Mouse (Mus musculus) kidney, adult 2 months (tissue): ENCODE data around the gene Dnah8. TPM values are rescaled to one million over a fixed set of nuclear protein-coding genes. Genes with fewer than 3 reads are reported as not detected.

Experiments
- DNase-seq: peaks from one replicate; pipeline ENCODE4 v3.0.0; 2021
- H3K27ac ChIP-seq: fragments of 200-500 bp; 2 replicates; pipeline ENCODE4 v1.5.1; 2012; ENCODE audit warnings: low read depth, low read length, control low read depth, inconsistent platforms; ENCODE audit not compliant: insufficient read depth
- H3K27me3 ChIP-seq: fragments of 200-500 bp; replicated peaks from 2 replicates; pipeline ENCODE4 v1.6.1; 2012; ENCODE audit warnings: mild to moderate bottlenecking, moderate library complexity, low read length, inconsistent platforms; ENCODE audit not compliant: control insufficient read depth, insufficient read depth
- H3K36me3 ChIP-seq: fragments of 200-500 bp; 2 replicates; pipeline ENCODE4 v1.6.1; 2012; ENCODE audit warnings: mild to moderate bottlenecking, moderate library complexity, low read length, inconsistent platforms; ENCODE audit not compliant: control insufficient read depth, insufficient read depth
- H3K4me1 ChIP-seq: fragments of 200-500 bp; 2 replicates; pipeline ENCODE4 v1.6.1; 2011; ENCODE audit warnings: low read length; ENCODE audit not compliant: control insufficient read depth, insufficient read depth
- H3K4me3 ChIP-seq: fragments of 200-500 bp; 2 replicates; pipeline ENCODE4 v1.5.1; 2011; ENCODE audit warnings: mild to moderate bottlenecking, low read depth, low read length, control low read depth; ENCODE audit not compliant: insufficient read depth
- CTCF ChIP-seq: fragments of 200-500 bp; conservative IDR thresholded peaks from 2 replicates; pipeline ENCODE4 v1.5.1; 2011; ENCODE audit warnings: low read depth, mild to moderate bottlenecking, control low read depth, low read length, moderate library complexity, mixed read lengths; ENCODE audit not compliant: insufficient read depth, insufficient read length
- POLR2A ChIP-seq: fragments of 200-500 bp; IDR thresholded peaks from one replicate; pipeline ENCODE4 v1.6.1; 2011; ENCODE audit warnings: low read depth, low read length, control low read depth
- WGBS: fragments of 180-500 bp; shearing (Covaris S2); methylation state at CpG from one replicate; pipeline ENCODE4 v1.1.7; 2018; 5-methylcytosine and 5-hydroxymethylcytosine counted together
- polyA plus RNA-seq: library from polyadenylated mRNA; depleted of rRNA; stranded (reverse); fragments of >200 nt; gene quantifications from 2 replicates; pipeline ENCODE4 v1.2.3, GENCODE M21; 2012

Gene Dnah8
- polyA plus RNA-seq, 1 experiment: 1.2 TPM

GRCm38 (mm10) chr17:30732736-30733135 is 108.6 kb downstream of the Dnah8 start:
- no peaks in the 10 kb centered on the region for H3K36me3 ChIP-seq
- WGBS: 55% methylated on average over 3 of the region's 3 CpGs
- no peak for TF ChIP-seq POLR2A
- no peak for DNase-seq
- H3K27me3 ChIP-seq: no peaks in the 10 kb centered on the region
- no peaks in the 10 kb centered on the region for H3K4me1 ChIP-seq
- H3K27ac ChIP-seq: no peak overlapping the region
- H3K4me3 ChIP-seq: no peak overlapping the region

GRCm38 (mm10) chr17:30734770-30735169 is 110.6 kb downstream of the Dnah8 start:
- Histone ChIP-seq H3K27ac (no peak overlapping the region), H3K4me3 (no peak overlapping the region), H3K36me3 (no peaks in the 10 kb centered on the region), H3K27me3 (no peaks in the 10 kb centered on the region), H3K4me1 (no peaks in the 10 kb centered on the region)
- 89% methylated on average over 8 of the region's 8 CpGs for WGBS
- no peak for TF ChIP-seq CTCF
- TF ChIP-seq POLR2A: no peak
- no peak for DNase-seq

- no peak for TF ChIP-seq POLR2A
- no peak for TF ChIP-seq CTCF
- WGBS: 88% methylated on average over 2 of the region's 2 CpGs
- H3K4me1 ChIP-seq: no peaks in the 10 kb centered on the region
- H3K27ac ChIP-seq: no peak overlapping the region
- H3K36me3 ChIP-seq: no peaks in the 10 kb centered on the region
- DNase-seq: no peak
- H3K27me3 ChIP-seq: no peaks in the 10 kb centered on the region
- no peak overlapping the region for H3K4me3 ChIP-seq
These were observed 111.3 kb downstream of the Dnah8 start for GRCm38 (mm10) chr17:30735454-30735853.

- DNase-seq: peak; percentile 28
- H3K4me1 ChIP-seq: no peaks in the 10 kb centered on the region
- no peaks in the 10 kb centered on the region for H3K36me3 ChIP-seq
- H3K27me3 ChIP-seq: no peaks in the 10 kb centered on the region
- H3K4me3 ChIP-seq: no peak overlapping the region
- no peak for TF ChIP-seq POLR2A
- peak; percentile 50 for TF ChIP-seq CTCF
- 46% methylated on average over 6 of the region's 6 CpGs for WGBS
- H3K27ac ChIP-seq: no peak overlapping the region
These were observed 113.6 kb downstream of the Dnah8 start for GRCm38 (mm10) chr17:30737797-30738196.

GRCm38 (mm10) chr17:30739769-30740168 is 115.6 kb downstream of the Dnah8 start:
- H3K27me3 ChIP-seq: no peaks in the 10 kb centered on the region
- no peak overlapping the region for H3K4me3 ChIP-seq
- TF ChIP-seq CTCF: no peak
- no peak for TF ChIP-seq POLR2A
- DNase-seq: no peak
- WGBS: 84% methylated on average over 3 of the region's 3 CpGs
- no peak overlapping the region for H3K27ac ChIP-seq
- H3K4me1 ChIP-seq: no peaks in the 10 kb centered on the region
- no peaks in the 10 kb centered on the region for H3K36me3 ChIP-seq

GRCm38 (mm10) chr17:30743947-30744346 is 119.8 kb downstream of the Dnah8 start:
- no peaks in the 10 kb centered on the region for H3K36me3 ChIP-seq
- H3K4me3 ChIP-seq: no peak overlapping the region
- H3K27ac ChIP-seq: no peak overlapping the region
- TF ChIP-seq POLR2A (no peak), CTCF (no peak)
- WGBS: 87% methylated on average over 3 of the region's 3 CpGs
- no peaks in the 10 kb centered on the region for H3K27me3 ChIP-seq
- H3K4me1 ChIP-seq: no peaks in the 10 kb centered on the region
- DNase-seq: no peak

- H3K36me3 ChIP-seq: no peaks in the 10 kb centered on the region
- DNase-seq: peak; percentile 35
- H3K27me3 ChIP-seq: no peaks in the 10 kb centered on the region
- H3K4me1 ChIP-seq: no peaks in the 10 kb centered on the region
- peak; percentile 85 for TF ChIP-seq CTCF
- no peak for TF ChIP-seq POLR2A
- H3K27ac ChIP-seq: no peak overlapping the region
- H3K4me3 ChIP-seq: no peak overlapping the region
- 37% methylated on average over 29 of the region's 29 CpGs for WGBS
These were observed 122.2 kb downstream of the Dnah8 start for GRCm38 (mm10) chr17:30746056-30747024.
